Mouse (Mus musculus): ENCODE data around the gene Syt6.

The Syt6 gene

GRCm38 (mm10) chr3:103647164-103647867 lies 72.3 kb downstream of the Syt6 start:
- DNase-seq (ENCODE audit: low spot score): peak; percentile 9

GRCm38 (mm10) chr3:103648486-103648885 lies 73.5 kb downstream of the Syt6 start:
- DNase-seq (ENCODE audit: low spot score): peak; percentile 18

- DNase-seq (ENCODE audit: low spot score): no peak
Observed at GRCm38 (mm10) chr3:103649716-103650115, 74.7 kb downstream of the Syt6 start.

GRCm38 (mm10) chr3:103650406-103650805 lies 75.4 kb downstream of the Syt6 start:
- no peak for DNase-seq (ENCODE audit: low spot score)

- DNase-seq (ENCODE audit: low spot score): no peak
Observed at GRCm38 (mm10) chr3:103660012-103660411, 85.0 kb downstream of the Syt6 start.

GRCm38 (mm10) chr3:103661714-103662113 lies 86.7 kb downstream of the Syt6 start:
- DNase-seq (ENCODE audit: low spot score): no peak

- DNase-seq (ENCODE audit: low spot score): no peak
Observed at GRCm38 (mm10) chr3:103663385-103663784, 88.4 kb downstream of the Syt6 start.

GRCm38 (mm10) chr3:103672113-103672512 lies 97.1 kb downstream of the Syt6 start:
- no peak for DNase-seq (ENCODE audit: low spot score)

GRCm38 (mm10) chr3:103672716-103673115 lies 97.7 kb downstream of the Syt6 start:
- DNase-seq (ENCODE audit: low spot score): no peak

GRCm38 (mm10) chr3:103678811-103679210 lies 103.8 kb downstream of the Syt6 start:
- DNase-seq (ENCODE audit: low spot score): no peak

GRCm38 (mm10) chr3:103682473-103682872 lies 107.4 kb downstream of the Syt6 start:
- no peak for DNase-seq (ENCODE audit: low spot score)

- DNase-seq (ENCODE audit: low spot score): no peak
Observed at GRCm38 (mm10) chr3:103683234-103683965, 108.4 kb downstream of the Syt6 start.

- no peak for DNase-seq (ENCODE audit: low spot score)
Observed at GRCm38 (mm10) chr3:103683966-103684319, 108.9 kb downstream of the Syt6 start.

- DNase-seq (ENCODE audit: low spot score): no peak
Observed at GRCm38 (mm10) chr3:103689043-103689442, 114.0 kb downstream of the Syt6 start.

- peak; percentile 55 for DNase-seq (ENCODE audit: low spot score)
Observed at GRCm38 (mm10) chr3:103690506-103690905, 115.5 kb downstream of the Syt6 start.

All from adipocyte (in vitro differentiated cells).